Mouse (Mus musculus) neural tube, embryonic 15.5 days (tissue): ENCODE results near the gene Folr2. TPM values are rescaled to one million over a fixed set of nuclear protein-coding genes. Genes with fewer than 3 reads are reported as not detected.

ENCODE experiments used
- ATAC-seq: fragments of 200-750 bp; cut with Nextera tagmentation; 2 replicates; pipeline ENCODE4 v1.8.0; 2017; ENCODE audit warnings: mild to moderate bottlenecking, moderate TSS enrichment, moderate library complexity; ENCODE audit not compliant: low FRiP score
- H3K27ac ChIP-seq: fragments of 300-500 bp; sonication (generic); replicated peaks from 2 replicates; pipeline ENCODE4 v1.5.1; 2015; ENCODE audit warnings: mild to moderate bottlenecking, inconsistent platforms
- H3K27me3 ChIP-seq: fragments of 300-500 bp; sonication (generic); replicated peaks from 2 replicates; pipeline ENCODE4 v1.6.1; 2015; ENCODE audit warnings: inconsistent platforms
- H3K36me3 ChIP-seq: fragments of 300-500 bp; sonication (generic); 2 replicates; pipeline ENCODE4 v1.6.1; 2015; ENCODE audit warnings: inconsistent platforms
- H3K4me1 ChIP-seq: fragments of 300-500 bp; sonication (generic); 2 replicates; pipeline ENCODE4 v1.6.1; 2015; ENCODE audit warnings: inconsistent platforms
- H3K4me2 ChIP-seq: fragments of 300-500 bp; sonication (generic); 2 replicates; pipeline ENCODE4 v1.6.1; 2015; ENCODE audit warnings: inconsistent platforms, mild to moderate bottlenecking, moderate library complexity
- H3K4me3 ChIP-seq: fragments of 300-500 bp; sonication (generic); replicated peaks from 2 replicates; pipeline ENCODE4 v1.5.1; 2015; ENCODE audit warnings: mild to moderate bottlenecking, inconsistent platforms
- H3K9ac ChIP-seq: fragments of 300-500 bp; sonication (generic); replicated peaks from 2 replicates; pipeline ENCODE4 v1.6.1; 2015; ENCODE audit warnings: mild to moderate bottlenecking, inconsistent platforms
- H3K9me3 ChIP-seq: fragments of 300-500 bp; sonication (generic); replicated peaks from 2 replicates; pipeline ENCODE4 v1.6.1; 2016; ENCODE audit warnings: inconsistent platforms
- WGBS: fragments of 180-500 bp; shearing (Covaris S2); methylation state at CpG from one replicate; pipeline ENCODE4 v1.1.7; 2015; ENCODE audit warnings: mixed read lengths; 5-methylcytosine and 5-hydroxymethylcytosine counted together
- polyA plus RNA-seq: library from polyadenylated mRNA; unstranded; fragments of >200 nt; fragmentation: Nextera tagmentation; extraction: Ambion mirVana; gene quantifications from 2 replicates; pipeline ENCODE4 v1.2.1, GENCODE M21; 2015

Folr2 gene
- polyA plus RNA-seq: 2.1 TPM in 2 replicates

DNA sequence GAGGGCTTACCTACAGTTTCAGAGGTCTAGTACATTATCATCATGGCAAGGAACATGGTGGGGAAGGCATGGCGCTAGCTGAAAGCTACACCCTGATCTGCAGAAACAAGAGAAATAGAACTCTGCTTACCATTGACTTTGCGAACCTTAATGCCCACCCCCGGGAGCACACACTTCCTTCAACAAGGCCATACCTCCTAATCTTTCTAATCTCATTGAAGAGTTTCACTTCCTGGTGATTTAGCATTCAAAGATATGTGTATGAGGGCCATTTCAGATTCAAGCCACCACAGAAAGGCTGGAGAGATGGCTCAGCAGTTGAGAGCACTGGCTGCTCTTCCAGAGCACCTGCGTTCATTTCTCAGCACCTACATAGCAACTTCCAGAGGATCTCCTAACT, at the start of gene Folr2:
Folr2 (minus strand) TSS at position 101 of the 400 bp plus-strand sequence.
- H3K4me2 ChIP-seq: no peak within 1 kb of the TSS
- H3K27me3 ChIP-seq: no peaks in the 10 kb centered on the region
- WGBS: 95% methylated on average over 4 of the region's 4 CpGs
- no peak within 1 kb of the TSS for H3K27ac ChIP-seq
- H3K36me3 ChIP-seq: no peaks in the 10 kb centered on the region
- H3K9ac ChIP-seq: no peak within 1 kb of the TSS
- no peaks in the 10 kb centered on the region for H3K4me1 ChIP-seq
- H3K4me3 ChIP-seq: no peak within 1 kb of the TSS
- no peaks in the 10 kb centered on the region for H3K9me3 ChIP-seq
- no peak for ATAC-seq

DNA sequence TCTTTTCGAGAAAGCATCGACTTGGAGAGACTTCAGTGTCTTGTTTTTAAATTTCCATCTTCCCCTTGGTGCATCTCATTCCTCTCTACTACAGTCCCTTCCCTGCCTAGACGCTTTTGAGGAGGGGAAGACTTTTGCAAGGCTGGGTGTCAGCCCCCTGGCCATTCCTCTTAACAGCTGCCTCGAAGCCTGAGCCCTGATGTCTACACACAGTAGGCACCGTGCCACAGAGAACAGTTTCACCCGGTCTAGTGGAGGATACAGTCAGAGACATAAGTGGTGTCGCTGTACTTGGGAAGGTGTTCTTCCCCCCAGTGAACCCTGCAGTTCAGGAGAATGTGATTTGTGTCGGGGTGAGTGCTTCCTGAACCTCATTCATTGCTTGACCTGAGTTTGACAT, 49.7 kb upstream of the Folr2 start:
- Histone ChIP-seq H3K9me3 (no peaks in the 10 kb centered on the region), H3K27me3 (no peaks in the 10 kb centered on the region), H3K9ac (peak overlapping the region; percentile 97), H3K36me3 (peaks cover 27% of the 10 kb centered on the region), H3K4me2 (peak overlapping the region; percentile 74), H3K27ac (no peak overlapping the region), H3K4me1 (peaks cover 34% of the 10 kb centered on the region), H3K4me3 (peak overlapping the region; percentile 85)
- ATAC-seq: no peak
- WGBS: 71% methylated on average over 8 of the region's 8 CpGs

DNA sequence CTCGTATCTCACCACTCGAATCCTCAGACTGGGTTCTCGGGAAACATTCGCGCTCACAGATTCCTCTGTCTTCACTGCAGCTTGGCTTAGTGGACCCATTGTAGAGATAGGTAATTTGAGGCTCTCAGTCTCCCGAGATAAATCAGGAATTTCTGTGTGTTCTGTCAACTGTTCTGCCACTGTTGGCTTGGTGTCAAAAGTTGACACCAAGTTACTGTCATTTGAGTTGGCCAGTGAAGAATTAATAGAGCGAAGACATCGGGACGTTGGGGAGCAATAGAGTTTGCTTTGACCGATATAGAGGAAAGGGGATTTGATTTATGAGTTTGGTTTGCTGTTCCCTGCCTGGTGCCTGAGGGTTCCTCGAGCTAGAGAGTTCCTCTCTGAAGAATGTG, 49.3 kb upstream of the Folr2 start, which contains the start of gene Tomt:
Tomt (minus strand) TSS at position 73 of the 395 bp plus-strand sequence.
- Histone ChIP-seq H3K36me3 (peaks cover 24% of the 10 kb centered on the region), H3K4me1 (peaks cover 34% of the 10 kb centered on the region), H3K4me3 (peak within 1 kb of the TSS; percentile 85), H3K27me3 (no peaks in the 10 kb centered on the region), H3K27ac (peak within 1 kb of the TSS; percentile 99), H3K9me3 (no peaks in the 10 kb centered on the region), H3K9ac (peak within 1 kb of the TSS; percentile 97), H3K4me2 (peak within 1 kb of the TSS; percentile 74)
- no peak for ATAC-seq
- 15% methylated on average over 11 of the region's 11 CpGs for WGBS

DNA sequence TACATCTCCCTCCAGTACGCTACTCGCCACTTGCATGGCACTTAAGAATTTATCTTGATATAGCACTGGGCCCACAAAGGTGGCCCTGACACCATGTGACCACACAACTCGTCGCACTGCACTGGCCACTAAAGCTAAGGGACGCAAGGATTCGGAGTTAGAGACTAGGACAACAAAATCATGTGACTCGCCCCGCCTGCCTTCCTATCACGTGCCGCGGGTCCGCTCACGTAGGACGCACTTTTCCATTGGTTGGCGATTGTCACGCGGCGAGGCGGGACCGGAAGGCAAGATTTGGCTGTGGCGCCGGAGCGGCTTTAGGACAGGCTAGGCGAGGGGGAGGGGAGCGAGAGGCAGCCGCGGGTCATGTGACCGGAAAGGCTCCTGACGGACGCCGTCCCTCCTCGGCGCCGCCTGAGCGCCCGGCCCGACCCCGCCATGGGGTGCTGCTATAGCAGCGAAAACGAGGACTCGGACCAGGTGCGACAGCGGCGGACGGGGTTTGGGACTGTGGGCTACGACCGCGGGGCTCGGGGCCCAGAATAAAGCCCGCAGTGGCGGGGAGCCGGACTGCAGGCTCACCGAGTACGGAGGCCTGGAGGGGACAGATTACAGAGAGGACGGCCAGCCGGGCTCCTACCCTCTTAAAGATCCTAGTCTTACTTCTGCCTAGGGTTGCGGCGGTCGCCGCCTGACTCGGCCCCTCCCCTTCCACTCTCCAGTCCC, 48.7 kb upstream of the Folr2 start, which contains the start of gene Lamtor1:
Lamtor1 (plus strand) TSS at position 344 of the 726 bp plus-strand sequence.
- H3K9ac ChIP-seq: peak within 1 kb of the TSS; percentile 97
- no peaks in the 10 kb centered on the region for H3K9me3 ChIP-seq
- H3K4me2 ChIP-seq: peak within 1 kb of the TSS; percentile 74
- H3K4me1 ChIP-seq: peaks cover 34% of the 10 kb centered on the region
- no peaks in the 10 kb centered on the region for H3K27me3 ChIP-seq
- H3K27ac ChIP-seq: peak within 1 kb of the TSS; percentile 99
- H3K36me3 ChIP-seq: peaks cover 18% of the 10 kb centered on the region
- under 1% methylated on average over 61 of the region's 61 CpGs for WGBS
- H3K4me3 ChIP-seq: peak within 1 kb of the TSS; percentile 85
- ATAC-seq: peak; percentile 99

DNA sequence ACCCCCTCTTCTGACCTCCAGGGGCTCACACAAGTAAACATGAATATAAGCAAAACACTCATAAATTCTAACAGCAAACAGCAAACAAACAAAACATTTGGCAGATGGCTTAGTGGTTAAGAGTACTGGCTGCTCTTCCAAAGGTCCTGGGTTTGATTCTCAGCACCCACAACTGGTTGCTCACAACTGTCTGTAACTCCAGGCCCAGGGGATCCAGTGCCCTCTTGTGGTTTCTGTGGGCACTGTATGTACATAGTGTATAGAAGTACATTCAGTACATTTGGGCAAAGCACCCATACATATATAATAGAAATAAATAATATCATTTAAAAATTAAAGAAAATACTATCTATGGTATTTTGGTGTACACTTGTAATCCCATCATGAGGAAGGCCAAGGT, 45.9 kb upstream of the Folr2 start:
- Histone ChIP-seq H3K27me3 (no peaks in the 10 kb centered on the region), H3K9me3 (no peaks in the 10 kb centered on the region), H3K4me1 (peaks cover 24% of the 10 kb centered on the region), H3K27ac (no peak overlapping the region), H3K4me3 (no peak overlapping the region), H3K4me2 (no peak overlapping the region), H3K9ac (no peak overlapping the region), H3K36me3 (peaks cover 6% of the 10 kb centered on the region)
- no peak for ATAC-seq

DNA sequence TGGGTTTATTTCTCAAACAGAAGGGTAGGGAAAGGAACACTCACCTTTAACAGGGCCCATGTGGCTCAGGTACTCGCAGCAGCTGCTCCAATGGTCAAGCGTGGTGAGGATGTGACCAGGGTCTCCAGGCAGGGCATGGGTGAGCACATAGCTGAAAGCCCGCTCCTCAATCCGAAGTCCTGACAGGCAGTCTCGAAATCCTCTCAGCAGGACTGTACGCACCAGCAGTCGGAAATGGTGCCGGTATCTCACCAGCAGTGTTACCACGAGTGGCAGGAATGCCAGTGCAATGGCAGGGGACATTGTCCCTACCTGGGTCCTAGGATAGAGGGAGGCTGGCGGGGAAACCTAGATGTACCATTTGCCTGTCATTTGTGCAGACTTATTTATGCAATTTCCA, 45.0 kb upstream of the Folr2 start:
- Histone ChIP-seq H3K9me3 (no peaks in the 10 kb centered on the region), H3K9ac (no peak overlapping the region), H3K27me3 (no peaks in the 10 kb centered on the region), H3K27ac (no peak overlapping the region), H3K4me1 (peaks cover 24% of the 10 kb centered on the region), H3K36me3 (peaks cover 6% of the 10 kb centered on the region), H3K4me2 (no peak overlapping the region), H3K4me3 (no peak overlapping the region)
- no peak for ATAC-seq
- WGBS: 93% methylated on average over 10 of the region's 10 CpGs

DNA sequence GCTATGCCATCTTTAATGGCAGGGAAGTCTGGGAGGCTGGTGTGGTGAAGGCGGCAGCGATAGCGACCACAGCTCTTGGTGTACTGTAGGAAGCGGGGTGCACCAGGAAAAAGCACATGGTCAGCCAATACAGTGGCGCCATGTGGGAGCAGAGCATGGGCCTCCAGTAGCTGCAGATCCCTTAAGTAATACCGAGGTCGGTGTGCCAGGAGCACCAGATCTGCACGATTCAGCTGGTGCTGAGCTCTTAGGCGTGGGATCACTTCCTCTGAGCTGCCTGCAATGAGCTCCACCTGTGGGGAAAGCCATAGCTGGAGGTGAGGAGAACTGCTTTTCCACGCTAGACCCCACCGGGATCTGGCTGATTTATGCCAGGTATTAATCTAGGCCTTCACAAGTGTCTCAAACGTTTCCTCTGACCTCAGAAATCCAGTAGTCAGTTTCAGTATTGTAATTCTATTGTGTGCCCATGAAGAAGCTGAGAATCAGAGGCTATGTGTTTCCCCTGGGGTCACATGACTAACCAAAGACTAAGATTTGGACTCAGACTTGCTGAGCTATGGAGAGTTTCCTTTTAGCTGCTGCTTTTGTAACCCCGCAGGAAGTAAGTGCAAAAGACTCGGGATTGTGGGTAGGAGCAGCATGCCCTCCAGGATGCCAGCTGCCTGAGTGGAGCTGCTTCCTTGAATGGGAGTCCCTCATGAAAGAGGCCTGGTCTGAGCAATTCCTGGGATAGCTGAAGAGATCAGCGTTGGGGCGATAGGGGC, 43.5 kb upstream of the Folr2 start:
- peaks cover 20% of the 10 kb centered on the region for H3K4me1 ChIP-seq
- H3K27me3 ChIP-seq: no peaks in the 10 kb centered on the region
- no peak overlapping the region for H3K27ac ChIP-seq
- no peak overlapping the region for H3K9ac ChIP-seq
- no peak overlapping the region for H3K4me2 ChIP-seq
- peaks cover 6% of the 10 kb centered on the region for H3K36me3 ChIP-seq
- no peak overlapping the region for H3K4me3 ChIP-seq
- no peaks in the 10 kb centered on the region for H3K9me3 ChIP-seq
- ATAC-seq: no peak
- 94% methylated on average over 16 of the region's 16 CpGs for WGBS

DNA sequence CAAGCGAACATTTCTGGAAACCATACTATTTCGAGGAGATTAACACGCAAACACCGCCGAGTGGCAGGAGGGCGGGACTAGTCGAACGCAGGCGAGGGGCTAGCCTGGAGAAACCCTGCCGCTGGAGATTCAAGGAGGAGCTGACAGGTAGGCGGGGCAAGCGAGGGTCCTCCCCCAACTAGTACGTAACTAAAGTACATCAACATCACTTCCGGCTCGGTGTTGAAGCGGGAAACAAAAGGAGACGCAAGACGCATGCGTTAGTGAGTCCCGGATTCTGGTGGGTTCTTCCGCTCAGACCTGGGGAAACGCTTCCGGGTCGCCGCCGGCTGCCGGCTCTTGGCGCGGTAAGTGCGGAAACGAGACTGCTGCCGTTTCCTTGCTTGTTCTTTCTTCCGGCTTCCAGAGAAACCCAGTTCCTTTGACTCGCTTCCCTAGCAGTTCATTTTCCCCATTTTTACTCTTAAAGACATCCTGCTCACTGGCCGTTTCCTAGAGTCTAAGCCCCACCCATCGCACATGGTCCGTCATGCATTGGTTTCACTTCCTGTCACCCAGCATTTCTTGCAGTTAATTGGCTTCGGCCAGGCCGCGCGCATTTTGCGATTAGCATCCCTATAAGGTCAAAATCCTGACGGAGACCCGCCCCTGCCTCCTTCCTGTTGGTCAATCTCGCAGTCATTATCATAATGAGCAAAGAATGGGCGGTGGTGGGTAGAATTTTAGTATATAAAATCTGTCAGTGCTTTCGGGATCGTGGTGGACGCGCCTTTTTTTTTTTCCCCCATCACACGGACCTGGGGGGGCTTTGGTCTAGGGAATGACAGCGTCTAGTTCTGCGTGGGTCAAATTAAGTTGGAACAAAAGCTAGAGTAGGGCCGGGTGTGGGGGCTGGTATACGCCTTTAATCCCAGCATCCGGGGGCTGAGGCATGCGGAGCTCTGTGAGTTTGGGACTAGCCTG, 39.4 kb upstream of the Folr2 start:
- Histone ChIP-seq H3K36me3 (no peaks in the 10 kb centered on the region), H3K4me3 (peak overlapping the region; percentile 75), H3K9me3 (no peaks in the 10 kb centered on the region), H3K27ac (peak overlapping the region; percentile 96), H3K4me2 (peak overlapping the region; percentile 59), H3K27me3 (no peaks in the 10 kb centered on the region; the same call in 1 of the 2 replicates), H3K9ac (peak overlapping the region; percentile 54), H3K4me1 (peaks cover 21% of the 10 kb centered on the region)
- ATAC-seq: peak; percentile 99
- under 1% methylated on average over 57 of the region's 57 CpGs for WGBS

DNA sequence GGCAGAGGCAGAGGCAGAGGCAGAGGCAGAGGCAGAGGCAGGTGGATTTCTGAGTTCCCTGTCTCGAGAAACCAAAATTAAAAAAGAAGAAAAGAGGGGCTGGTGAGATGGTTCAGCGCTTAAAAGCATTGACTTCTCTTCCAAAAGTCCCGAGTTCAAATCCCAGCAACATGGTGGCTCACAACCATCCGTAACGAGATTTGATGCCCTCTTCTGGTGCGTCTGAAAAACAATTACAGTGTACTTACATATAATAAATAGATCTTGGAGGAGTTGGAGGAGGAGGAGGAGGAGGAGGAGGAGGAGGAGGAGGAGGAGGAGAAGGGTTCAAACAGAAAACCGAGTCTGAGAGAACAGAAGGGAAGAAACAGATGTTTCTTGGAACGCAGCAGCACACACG, 38.7 kb upstream of the Folr2 start:
- Histone ChIP-seq H3K9ac (peak overlapping the region; percentile 53), H3K4me3 (peak overlapping the region; percentile 75), H3K36me3 (no peaks in the 10 kb centered on the region), H3K4me1 (peaks cover 21% of the 10 kb centered on the region), H3K4me2 (peak overlapping the region; percentile 59), H3K9me3 (no peaks in the 10 kb centered on the region), H3K27me3 (no peaks in the 10 kb centered on the region; the same call in 1 of the 2 replicates), H3K27ac (peak overlapping the region; percentile 96)
- ATAC-seq: peak; percentile 24; the same call in 1 of the 2 replicates
- 39% methylated on average over 9 of the region's 9 CpGs for WGBS

DNA sequence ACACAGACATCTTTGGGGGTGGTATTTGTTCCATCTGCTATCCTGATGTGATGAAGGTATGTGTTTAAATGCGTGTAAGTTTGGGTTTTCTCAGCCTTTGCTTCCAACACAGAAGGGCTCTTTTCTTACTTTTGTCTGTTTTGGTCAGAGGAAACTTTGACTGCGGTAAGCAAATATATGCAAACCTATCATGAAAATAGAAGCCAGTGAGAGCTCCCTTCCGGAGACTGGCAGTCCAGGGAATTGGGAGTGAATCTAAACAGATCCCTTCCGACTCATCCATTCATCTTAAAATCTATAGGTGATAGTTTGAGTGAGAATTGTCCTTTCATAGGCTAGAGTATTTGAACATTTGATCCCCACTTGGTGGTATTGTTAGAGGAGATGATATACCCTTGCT, 31.5 kb upstream of the Folr2 start:
- Histone ChIP-seq H3K27ac (no peak overlapping the region), H3K4me1 (no peaks in the 10 kb centered on the region), H3K9ac (no peak overlapping the region), H3K4me2 (no peak overlapping the region), H3K9me3 (no peaks in the 10 kb centered on the region), H3K36me3 (no peaks in the 10 kb centered on the region), H3K27me3 (no peaks in the 10 kb centered on the region; the same call in 1 of the 2 replicates), H3K4me3 (no peak overlapping the region)
- WGBS: 82% methylated on average over 4 of the region's 4 CpGs
- no peak for ATAC-seq

DNA sequence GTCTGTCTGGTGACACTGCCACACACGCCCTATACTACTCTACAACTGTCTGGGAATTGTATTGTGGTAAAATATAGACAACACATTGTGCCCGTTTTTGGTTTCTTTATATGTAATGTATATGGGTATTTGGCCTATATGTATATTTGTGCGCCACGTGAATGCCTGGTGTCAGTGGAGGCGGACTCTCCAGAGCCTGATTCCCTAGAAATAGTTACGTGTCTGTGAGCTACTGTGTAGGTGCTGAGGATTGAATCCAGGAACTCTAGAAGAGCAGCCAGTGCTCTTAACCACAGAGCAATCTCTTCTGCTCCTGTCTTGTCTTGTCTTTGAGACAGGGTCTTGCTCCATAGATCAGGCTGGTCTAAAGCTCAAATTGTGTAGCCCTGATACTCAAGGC, 29.3 kb upstream of the Folr2 start:
- Histone ChIP-seq H3K27ac (no peak overlapping the region), H3K4me1 (no peaks in the 10 kb centered on the region), H3K4me2 (no peak overlapping the region), H3K36me3 (no peaks in the 10 kb centered on the region), H3K9ac (no peak overlapping the region), H3K4me3 (no peak overlapping the region), H3K9me3 (no peaks in the 10 kb centered on the region), H3K27me3 (no peaks in the 10 kb centered on the region)
- 88% methylated on average over 6 of the region's 6 CpGs for WGBS
- ATAC-seq: no peak
